Mouse (Mus musculus) cortical plate, adult 2 months (tissue): ENCODE results near the gene Sdf2l1. TPM values are rescaled to one million over a fixed set of nuclear protein-coding genes. Genes with fewer than 3 reads are reported as not detected.
A peak's percentile ranks its signal among the peaks of the same experiment; 100 is the strongest.

ENCODE experiments used
- H3K27ac ChIP-seq: fragments of 200-500 bp; 2 replicates; pipeline ENCODE4 v1.5.1; 2012; ENCODE audit warnings: low read length, control low read depth, inconsistent platforms; ENCODE audit not compliant: insufficient read depth
- H3K4me1 ChIP-seq: fragments of 200-500 bp; 2 replicates; pipeline ENCODE4 v1.6.1; 2011; ENCODE audit warnings: low read length; ENCODE audit not compliant: control insufficient read depth, insufficient read depth
- H3K4me3 ChIP-seq: fragments of 200-500 bp; 2 replicates; pipeline ENCODE4 v1.5.1; 2011; ENCODE audit warnings: mild to moderate bottlenecking, low read length, control low read depth; ENCODE audit not compliant: insufficient read depth
- CTCF ChIP-seq: fragments of 200-500 bp; IDR thresholded peaks from 2 replicates; pipeline ENCODE4 v1.5.1; 2011; ENCODE audit warnings: mild to moderate bottlenecking, control low read depth, low read length; ENCODE audit not compliant: insufficient read depth; ENCODE audit errors: extremely low read depth
- POLR2A ChIP-seq: fragments of 200-500 bp; IDR thresholded peaks from 2 replicates; pipeline ENCODE4 v1.6.1; 2011; ENCODE audit warnings: mild to moderate bottlenecking, low read length, control low read depth; ENCODE audit not compliant: insufficient read depth; ENCODE audit errors: extremely low read depth
- polyA plus RNA-seq: library from polyadenylated mRNA; depleted of rRNA; stranded (reverse); fragments of >200 nt; gene quantifications from 2 replicates; pipeline ENCODE4 v1.2.3, GENCODE M21; 2012; rRNA removed

The Sdf2l1 gene
- polyA plus RNA-seq, 1 experiment, result 18.4 TPM

GRCm38 (mm10) chr16:17086669-17087193 lies 45.5 kb downstream of the Sdf2l1 start:
- Histone ChIP-seq H3K27ac (0 out of 2 replicates have a peak overlapping the region, but pooled peaks have one; percentile 85), H3K4me1 (peaks cover 4% of the 10 kb centered on the region), H3K4me3 (no peak overlapping the region)
- no peak for TF ChIP-seq CTCF
- peak; percentile 31; the same call in 1 of the 2 replicates for TF ChIP-seq POLR2A

- no peak overlapping the region for H3K4me3 ChIP-seq
- no peak overlapping the region for H3K27ac ChIP-seq
- peaks cover 4% of the 10 kb centered on the region for H3K4me1 ChIP-seq
- TF ChIP-seq CTCF, result no peak
- no peak for TF ChIP-seq POLR2A
These were observed 45.9 kb downstream of the Sdf2l1 start for GRCm38 (mm10) chr16:17086241-17086640.

- H3K4me1 ChIP-seq, result peaks cover 4% of the 10 kb centered on the region
- no peak overlapping the region for H3K4me3 ChIP-seq
- TF ChIP-seq POLR2A, result no peak
- TF ChIP-seq CTCF, result no peak
- no peak overlapping the region for H3K27ac ChIP-seq
These were observed 46.5 kb downstream of the Sdf2l1 start for GRCm38 (mm10) chr16:17085636-17086035.

GRCm38 (mm10) chr16:17082121-17082792 lies 49.9 kb downstream of the Sdf2l1 start:
- no peak overlapping the region for H3K4me3 ChIP-seq
- TF ChIP-seq CTCF (no peak), POLR2A (no peak)
- H3K27ac ChIP-seq, result no peak overlapping the region
- H3K4me1 ChIP-seq, result peaks cover 2% of the 10 kb centered on the region

Other genes with a start within 250 kb of the Sdf2l1 start
- gene Ppm1f, start 235.9 kb downstream of the Sdf2l1 start, polyA plus RNA-seq, result 41.7 and 43.9 TPM in 2 replicates
- gene Mapk1, start 149.0 kb downstream of the Sdf2l1 start, polyA plus RNA-seq, result 291 and 296 TPM in 2 replicates
- 32.6 and 33.0 TPM in 2 replicates for gene Ypel1, start 62.7 kb downstream of the Sdf2l1 start, polyA plus RNA-seq
- 108 and 114 TPM in 2 replicates for gene Ppil2, start 21.1 kb downstream of the Sdf2l1 start, polyA plus RNA-seq
- 1.8 and 2.5 TPM in 2 replicates for gene 2610318N02Rik, start 7.2 kb downstream of the Sdf2l1 start, polyA plus RNA-seq
- gene Ydjc, start 12.2 kb upstream of the Sdf2l1 start, polyA plus RNA-seq, result 30.5 and 30.6 TPM in 2 replicates
- gene Ccdc116, start 14.8 kb upstream of the Sdf2l1 start, polyA plus RNA-seq, result 5.6 and 6.3 TPM in 2 replicates
- 124 and 129 TPM in 2 replicates for gene Ube2l3, start 70.3 kb upstream of the Sdf2l1 start, polyA plus RNA-seq
- gene Rimbp3, start 76.2 kb upstream of the Sdf2l1 start, polyA plus RNA-seq, result 0.63 and 1.0 TPM in 2 replicates
- 5.7 and 6.0 TPM in 2 replicates for gene Hic2, start 101.2 kb upstream of the Sdf2l1 start, polyA plus RNA-seq
- gene Tmem191c, start 143.7 kb upstream of the Sdf2l1 start, polyA plus RNA-seq, result 315 and 327 TPM in 2 replicates
- 3.8 TPM in 2 replicates for gene Serpind1, start 199.0 kb upstream of the Sdf2l1 start, polyA plus RNA-seq